Mouse (Mus musculus) induced T-regulatory cell, adult 2 months (primary cell): ENCODE results near the gene Atp5mpl.
A peak's percentile ranks its signal among the peaks of the same experiment; 100 is the strongest.

Source experiments
- DNase-seq: peaks from one replicate; pipeline ENCODE4 v3.0.0-alpha.2; 2012; ENCODE audit warnings: low read depth

Atp5mpl gene

GRCm38 (mm10) chr12:111911796-111912195, 55.0 kb downstream of the Atp5mpl start:
- peak; percentile 81 for DNase-seq
